Mouse (Mus musculus) cerebellum, adult 8-10 months (tissue): ENCODE data around the gene Sik3.
"Not testable (repeated sequence)": the region's sequence is repeated elsewhere in the genome, so short reads cannot be mapped to it uniquely, and the experiment has no call there.

Source experiments
- DNase-seq: peaks from one replicate; pipeline ENCODE4 v3.0.0; 2022

The Sik3 gene

DNA sequence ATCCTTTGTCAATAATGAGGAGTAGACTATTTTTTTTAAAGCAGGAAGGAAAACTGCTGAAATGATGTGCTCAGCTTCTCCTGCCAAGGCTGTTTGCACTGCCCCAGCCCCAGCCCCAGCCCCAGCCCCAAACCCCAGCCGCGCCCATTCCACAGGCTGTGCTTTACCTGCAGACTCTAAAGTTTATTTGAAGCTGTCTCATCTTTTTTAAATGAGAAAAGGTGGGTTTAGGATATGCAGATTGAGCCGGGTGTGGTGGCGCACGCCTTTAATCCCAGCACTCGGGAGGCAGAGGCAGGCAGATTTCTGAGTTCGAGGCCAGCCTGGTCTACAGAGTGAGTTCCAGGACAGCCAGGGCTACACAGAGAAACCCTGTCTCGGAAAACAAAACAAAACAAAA lies 143.2 kb downstream of the Sik3 start:
- DNase-seq = not testable (repeated sequence)

DNA sequence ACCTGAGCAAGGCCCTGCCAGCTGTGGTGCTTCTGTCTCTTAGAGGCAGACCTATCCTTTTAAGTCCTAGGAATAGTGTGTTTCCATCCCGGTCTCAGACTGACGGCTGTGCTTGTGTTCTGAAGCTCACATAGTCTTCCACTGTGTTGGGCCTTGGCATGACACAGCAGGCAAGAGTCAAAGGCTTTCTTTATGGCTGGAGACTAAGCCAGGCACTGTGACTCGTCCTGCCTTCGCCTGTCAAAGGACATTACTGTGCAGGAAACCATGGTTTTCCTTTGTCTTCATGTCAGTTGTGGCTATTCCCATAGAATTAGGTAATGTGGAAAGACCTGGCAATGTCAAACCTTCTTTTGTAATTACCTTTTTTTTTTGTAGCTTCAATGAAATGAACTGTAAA lies 144.1 kb downstream of the Sik3 start:
- DNase-seq = no peak

DNA sequence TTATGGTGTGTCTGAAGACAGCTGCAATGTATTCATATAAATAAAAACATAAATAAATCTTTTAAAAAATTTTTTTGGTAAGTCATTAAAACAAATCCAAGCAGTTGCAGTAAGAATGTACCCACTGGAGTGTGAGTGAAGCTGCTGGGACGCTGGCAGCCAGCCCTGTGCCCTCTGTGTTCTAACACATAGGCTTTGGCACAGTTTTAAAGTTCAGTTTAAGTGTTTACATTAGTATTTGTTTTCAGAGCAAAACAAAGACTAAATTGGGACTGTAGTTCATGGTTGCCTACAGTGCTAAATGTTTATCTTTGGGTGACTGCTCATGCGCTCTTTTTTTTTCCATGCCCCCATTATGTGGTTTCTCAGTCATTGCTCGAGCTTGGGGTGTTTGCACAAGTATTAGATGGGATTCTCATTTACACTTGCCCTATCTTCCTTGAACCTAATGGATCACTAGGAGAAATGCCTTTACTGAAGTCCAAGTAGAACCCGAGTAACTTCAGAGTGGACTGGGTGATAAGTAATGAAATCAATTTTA lies 145.7 kb downstream of the Sik3 start:
- DNase-seq = no peak

DNA sequence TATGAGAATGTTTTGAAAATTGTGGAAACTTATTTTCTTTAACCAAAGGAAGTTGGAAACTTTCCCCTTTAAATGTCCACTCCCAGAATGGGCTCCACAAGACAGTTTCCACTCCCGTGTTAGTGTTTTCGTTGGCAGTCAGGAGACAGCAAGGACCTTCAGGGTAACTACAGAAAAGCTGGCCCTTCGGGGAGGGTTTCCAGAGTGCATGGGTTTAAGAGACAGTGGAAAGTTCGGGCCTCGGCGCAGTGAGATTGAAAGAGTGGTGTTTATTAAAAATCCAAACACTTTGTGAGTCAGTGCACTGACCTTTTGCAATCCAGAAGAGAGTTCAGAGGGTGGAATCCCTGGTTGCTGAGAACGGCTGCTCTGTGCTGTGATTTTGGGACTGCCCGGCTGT lies 150.8 kb downstream of the Sik3 start:
- no peak for DNase-seq

DNA sequence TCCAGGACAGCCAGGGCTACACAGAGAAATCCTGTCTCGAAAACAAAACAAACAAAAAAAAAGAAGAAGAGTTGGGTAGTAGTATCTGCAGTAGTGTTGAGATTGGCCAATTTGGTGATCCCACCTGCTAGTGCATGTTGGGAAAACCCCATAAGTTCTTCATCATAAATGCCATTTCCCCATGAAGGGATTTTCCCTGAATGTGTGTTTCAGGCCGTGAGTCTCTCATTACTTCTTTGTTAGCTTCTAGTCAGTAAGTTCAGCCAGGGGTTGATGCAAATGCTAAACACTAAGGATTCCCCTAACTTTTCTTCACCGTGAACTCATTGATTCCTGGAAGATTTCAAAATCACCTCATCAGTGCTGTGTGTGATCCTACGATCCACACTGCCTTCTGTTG lies 156.2 kb downstream of the Sik3 start:
- DNase-seq = no peak

DNA sequence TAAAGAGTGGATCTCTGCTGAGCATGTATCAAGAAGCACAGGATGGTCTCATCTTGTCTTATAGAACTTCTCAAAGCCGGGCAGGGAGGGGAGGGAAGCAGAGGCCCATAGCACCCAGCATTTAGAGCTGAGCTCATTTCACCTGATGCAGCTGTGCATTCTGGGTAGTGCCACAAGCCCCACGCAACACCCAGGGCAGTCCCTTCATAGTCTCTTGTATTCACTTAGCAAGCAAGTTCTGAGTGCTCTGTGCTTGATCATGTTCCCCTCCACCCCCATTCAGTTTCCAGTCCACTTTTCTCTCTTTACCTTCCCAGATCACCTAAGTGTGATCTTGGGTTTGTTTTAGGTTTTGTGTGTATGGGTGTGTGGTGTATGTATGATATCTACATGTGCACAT lies 159.6 kb downstream of the Sik3 start:
- no peak for DNase-seq

DNA sequence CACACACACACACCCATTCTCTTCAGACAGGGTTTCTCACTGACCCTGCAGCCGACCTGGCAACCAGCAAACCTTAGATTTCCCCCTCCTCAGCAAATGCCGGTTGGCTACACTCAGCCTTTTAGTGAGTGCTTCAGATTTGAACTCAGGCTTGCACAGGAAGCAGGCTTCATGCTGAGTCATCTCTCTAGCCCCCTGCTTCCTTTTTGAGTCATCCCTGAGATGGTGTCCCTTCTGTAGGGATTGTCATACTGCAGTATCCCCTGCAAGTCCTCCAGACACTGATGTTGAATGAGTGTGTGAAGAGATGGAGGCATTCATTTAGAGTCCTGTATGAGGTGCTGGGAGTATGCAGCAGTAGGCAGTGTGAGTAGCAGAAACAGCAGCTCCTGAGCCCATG lies 160.3 kb downstream of the Sik3 start:
- DNase-seq = no peak

DNA sequence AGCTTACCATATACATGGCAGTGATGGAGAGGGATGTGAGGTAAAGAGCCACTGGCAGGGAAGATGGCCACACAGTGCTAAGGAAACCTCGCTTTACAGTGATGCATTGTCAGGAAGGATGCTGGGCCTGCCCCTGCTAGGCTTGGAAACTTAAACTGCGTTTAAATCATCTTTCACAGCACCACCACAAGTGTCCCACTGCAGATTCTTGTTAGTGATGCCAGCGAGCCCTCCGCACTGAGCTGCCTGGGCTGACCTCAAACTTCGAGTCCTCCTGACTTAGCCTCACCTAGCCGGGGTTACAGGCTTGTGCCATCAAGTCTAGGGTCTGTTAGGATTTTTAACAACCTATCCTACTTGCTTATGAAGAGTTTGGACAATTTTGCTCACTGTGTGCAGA lies 161.3 kb downstream of the Sik3 start:
- DNase-seq = no peak

DNA sequence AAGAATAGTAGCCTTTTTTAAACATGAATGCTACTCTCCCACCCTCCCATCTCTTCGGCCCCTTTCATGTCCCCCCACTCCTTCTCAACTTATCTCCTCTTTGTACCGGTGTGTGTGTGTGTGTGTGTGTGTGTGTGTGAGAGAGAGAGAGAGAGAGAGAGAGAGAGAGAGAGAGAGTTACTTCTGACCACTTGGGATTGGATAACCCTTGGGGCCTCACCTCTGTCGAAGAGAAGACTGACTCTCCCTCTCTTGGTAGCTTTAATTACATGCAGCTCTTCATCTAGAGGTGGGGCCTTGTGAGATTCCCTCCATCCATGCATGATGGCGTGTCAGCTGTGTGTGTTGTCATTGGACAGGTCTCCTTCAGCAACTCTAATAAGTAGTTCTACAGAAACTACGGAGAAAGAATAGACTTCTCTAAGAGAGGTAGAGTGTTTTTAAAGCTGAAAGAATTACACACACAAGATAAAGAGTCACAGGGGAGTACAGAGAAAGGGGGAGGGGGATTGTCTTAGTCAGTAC lies 162.2 kb downstream of the Sik3 start:
- DNase-seq = no peak

DNA sequence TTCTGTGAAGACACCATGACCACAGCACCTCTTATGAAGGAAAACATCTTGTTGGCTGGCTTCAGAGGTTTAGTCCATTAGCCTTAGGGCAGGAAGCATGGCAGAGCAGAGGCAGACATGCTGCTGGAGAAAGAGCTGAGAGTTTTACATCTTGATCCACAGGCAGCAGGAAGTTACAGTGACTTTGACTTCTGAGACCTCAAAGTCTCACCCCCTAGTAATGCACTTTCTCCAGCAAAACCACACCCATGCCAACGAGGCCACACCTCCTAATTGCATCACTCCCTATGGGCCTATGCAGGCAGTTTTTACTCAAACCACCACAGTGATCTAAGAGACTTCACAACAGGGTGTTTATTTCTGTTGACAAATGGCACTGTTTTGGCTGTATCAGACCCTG lies 162.7 kb downstream of the Sik3 start:
- no peak for DNase-seq

DNA sequence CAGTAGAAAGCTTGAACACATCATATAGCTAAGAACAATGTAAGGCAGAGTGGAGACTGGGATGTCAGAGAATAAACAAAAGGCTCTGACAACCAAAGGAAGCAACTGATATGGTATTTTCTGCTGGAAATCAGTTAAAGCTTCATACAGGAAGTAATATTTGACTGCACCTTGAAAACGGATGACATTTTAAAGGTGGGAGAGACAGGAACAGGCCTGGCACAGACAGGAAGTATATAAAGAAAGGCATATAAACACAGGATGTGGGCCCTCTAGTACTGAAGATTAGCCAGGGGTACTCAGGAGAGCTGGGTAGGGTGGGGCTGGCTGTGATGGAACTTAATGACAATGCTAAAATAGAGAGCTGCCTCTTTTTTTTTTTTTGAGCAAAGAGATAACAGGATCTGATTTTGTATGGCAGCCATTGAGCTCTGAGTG lies 163.3 kb downstream of the Sik3 start:
- no peak for DNase-seq

DNA sequence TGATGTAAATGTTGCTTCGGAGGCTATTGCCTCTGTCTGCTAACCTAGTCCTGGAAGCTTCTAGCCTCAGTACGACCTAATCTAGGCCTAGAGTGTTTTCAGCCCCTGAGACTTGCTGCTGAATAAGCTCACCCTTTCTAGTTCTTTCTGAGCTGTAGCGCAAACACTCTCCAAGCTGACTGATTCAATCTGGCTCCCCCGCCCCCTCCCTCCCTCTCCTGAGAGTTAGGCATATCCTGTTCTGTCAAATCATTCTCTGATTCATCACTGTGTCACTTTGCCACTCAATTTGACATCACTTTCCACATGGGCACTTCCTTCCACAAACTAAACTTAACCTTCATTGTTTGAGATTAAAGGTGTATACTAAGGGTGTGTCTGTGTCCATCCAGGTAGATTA lies 164.0 kb downstream of the Sik3 start:
- DNase-seq = no peak

DNA sequence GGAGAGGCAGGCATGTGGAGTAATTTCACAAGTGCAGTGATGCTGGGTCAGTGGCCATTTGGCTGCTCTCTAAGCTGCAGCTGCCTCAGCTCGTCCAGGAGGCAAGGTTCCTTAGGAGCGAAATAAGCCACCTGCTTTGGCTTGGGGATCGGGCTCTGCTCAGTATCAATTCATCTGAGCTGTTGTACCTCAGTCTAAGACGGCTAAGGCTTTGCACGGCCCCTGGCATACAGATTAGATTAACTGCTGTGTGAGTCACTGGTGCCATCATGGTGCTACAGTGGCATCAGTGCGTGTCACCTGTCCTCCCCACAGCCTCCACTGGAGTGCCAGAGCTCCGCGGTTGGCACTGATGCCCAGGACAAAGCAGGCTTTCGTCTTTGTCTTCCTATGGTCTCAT lies 166.0 kb downstream of the Sik3 start:
- DNase-seq = no peak

DNA sequence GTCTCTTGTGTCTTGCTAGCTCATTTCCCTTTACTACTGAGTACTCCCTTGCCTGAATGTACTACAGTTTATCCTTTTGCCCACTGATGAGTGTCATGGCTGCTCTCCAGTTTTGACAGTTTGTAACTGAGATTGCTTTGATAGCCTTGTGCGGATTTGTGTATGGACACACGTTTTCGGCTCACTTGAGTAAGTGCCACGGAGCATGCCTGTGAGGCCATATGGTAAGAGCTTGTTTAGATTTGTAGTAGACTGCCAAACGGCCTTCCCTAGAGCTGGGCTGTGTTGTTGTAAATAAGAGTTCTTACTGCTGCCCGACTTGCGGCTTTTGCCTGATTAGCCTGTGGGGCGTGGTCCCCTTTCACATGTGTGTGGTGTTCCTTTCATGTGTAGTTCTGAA lies 168.7 kb downstream of the Sik3 start:
- DNase-seq = peak; percentile 59

DNA sequence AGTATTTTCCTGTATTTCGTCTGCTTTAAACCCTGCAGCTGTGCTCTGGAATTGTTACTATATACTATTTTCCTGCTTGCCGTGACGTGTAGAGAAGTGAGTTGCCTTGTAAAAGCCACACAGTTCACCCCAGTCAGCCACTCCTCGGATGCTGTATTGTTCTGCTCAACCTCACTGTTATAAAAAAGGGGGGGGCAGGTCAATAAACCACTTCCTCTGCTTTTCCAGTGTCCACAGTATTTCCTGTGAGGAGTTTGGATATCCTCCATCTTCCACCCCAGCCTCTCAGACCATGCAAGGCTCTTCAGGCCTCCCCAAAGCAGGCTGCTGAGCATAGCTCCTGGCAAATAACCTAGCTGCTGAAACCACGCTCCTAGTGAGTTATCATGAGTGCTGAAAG lies 171.9 kb downstream of the Sik3 start:
- no peak for DNase-seq

DNA sequence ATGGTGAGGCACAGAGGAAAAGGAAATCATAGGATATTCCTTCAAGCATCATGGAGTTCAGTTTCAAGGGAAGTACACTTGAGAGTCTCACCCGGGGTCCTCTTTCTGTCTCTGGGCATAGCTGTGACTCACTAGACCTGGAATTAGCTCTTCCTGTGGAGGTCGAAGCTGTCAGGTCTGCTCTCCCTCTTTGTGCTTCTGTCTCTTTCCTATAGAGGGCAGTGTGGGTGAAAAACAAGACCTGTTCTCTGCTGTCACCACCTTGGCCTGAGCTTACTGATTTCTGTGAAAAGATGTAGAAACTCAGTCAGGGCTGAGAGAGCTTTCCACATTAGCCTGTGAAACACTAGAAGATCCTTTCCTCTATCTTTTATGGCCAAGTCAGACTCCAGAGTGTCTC lies 172.6 kb downstream of the Sik3 start:
- peak; percentile 55 for DNase-seq

DNA sequence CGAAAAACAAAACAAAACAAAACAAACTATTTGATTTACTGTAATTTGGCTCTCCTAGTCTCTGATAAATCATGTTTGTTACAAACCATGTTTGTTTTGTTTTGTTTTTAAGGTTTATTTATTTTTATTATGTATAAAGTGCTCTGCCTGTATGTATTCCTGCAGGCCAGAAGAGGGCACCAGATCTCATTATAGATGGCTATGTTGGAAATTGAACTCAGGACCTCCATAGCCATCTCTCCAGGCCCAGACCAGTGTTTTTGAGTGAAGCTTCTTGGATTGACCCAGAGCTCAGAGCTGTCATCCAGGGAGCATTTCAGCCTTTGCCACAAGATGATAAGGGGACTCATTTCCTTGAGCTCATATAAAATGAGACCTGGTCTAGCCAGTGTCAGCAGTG lies 173.8 kb downstream of the Sik3 start:
- DNase-seq = no peak

DNA sequence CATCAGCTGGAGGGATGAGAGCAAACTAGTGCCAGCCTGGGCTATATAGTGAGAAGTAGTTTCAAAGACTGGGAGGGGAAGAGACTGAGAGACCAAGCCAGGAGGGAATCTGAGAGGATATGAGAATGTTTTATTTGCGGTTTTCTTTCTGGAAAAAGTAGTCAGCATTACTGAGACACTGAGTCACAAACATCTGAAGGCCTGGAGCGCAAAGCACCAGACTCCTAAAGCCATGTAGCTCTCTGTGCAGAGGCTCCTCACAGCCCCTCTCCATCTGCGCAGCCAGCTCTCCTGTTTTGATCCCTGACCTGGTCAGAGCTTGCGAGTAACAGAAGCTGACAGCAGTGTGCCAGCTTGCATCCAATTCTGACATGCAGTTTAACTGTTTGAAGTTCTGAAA lies 175.8 kb downstream of the Sik3 start:
- DNase-seq = no peak

DNA sequence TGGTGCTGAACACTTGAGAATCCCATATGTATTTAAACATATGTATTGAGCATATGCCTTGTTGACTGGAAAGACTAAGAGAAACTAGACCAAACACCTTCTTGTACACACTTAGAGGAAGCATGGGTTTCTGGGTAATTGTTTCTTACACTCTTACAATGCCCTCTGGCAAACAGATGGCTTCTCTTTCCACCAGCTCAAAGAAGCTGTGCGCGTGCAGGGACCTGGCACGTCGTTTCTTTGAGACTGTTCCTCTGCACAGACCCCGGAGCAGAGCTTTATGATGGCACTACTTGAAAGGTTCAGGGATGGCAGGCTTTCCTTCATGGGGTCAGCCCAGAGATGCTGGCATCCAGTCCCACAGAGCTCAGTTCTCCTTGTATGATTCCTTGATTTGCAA lies 176.3 kb downstream of the Sik3 start:
- DNase-seq = no peak

DNA sequence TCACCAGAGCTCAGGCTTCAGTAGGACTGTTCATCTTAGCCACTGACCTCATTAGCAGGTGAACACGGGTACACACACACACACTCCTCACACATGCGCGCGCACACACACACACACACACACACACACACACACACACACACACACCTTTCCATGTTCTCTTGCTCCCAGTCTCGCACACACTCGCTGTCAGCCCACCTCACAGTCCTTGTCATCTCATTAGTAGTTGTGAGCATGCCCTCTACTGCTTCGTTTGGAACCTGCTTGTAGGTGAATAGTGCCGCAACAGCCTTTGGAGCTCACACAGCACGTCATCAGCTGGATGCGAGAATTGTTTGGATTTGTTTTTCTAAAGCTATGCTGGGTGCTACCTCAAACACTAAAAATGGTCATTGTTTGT lies 176.8 kb downstream of the Sik3 start:
- no peak for DNase-seq

DNA sequence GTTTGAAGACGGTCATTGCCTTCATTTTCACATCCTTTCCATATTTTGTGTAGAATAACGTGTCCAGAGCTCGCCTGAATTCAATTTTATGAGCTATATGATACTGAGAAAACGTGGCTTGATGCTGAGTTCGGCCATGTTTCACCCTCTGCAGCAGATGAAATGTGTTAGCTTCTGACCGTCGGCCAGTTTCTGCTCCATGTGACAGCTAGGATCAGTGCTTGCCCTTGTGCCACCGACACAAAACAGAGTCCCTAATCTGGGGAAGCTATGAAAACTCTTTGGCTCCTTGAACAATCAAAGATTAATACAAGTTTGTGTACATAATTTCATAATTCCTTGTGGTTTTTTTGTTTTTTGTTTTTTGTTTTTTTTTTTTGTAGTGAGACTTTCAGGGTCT lies 178.6 kb downstream of the Sik3 start:
- no peak for DNase-seq

DNA sequence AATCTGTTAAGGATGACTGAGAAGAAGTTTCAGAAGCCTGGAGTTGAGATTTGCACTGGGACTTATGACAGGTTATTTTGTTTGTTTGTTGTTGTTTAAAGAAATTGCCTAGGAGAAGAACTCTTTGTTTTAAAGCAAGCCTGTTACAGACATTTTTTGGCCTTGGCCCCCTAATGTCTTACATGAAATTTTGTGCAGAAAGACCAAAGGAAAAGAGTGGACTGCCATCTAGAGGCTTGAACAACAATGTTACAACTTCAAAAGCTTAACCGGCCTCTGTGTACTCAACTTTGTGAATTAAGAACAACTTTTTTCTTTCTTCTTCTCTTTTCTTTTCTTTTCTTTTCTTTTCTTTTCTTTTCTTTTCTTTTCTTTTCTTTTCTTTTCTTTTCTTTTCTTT lies 179.0 kb downstream of the Sik3 start:
- DNase-seq = no peak

DNA sequence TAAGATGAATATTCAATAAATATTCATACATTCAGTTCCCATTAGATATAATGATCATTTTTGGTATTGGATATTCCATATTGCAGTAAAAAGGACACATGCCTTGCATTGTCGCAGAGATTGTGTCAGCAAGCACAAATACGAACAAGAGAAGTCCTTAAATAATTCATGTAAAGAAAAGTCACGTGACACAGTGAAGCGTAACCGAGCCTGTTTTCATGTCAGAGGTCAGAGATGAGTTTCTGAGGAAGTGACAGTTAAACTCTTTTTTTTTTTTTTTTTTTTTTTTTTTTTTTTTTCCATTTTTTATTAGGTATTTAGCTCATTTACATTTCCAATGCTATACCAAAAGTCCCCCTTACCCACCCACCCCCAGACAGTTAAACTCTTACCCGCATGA lies 180.0 kb downstream of the Sik3 start:
- DNase-seq = no peak

DNA sequence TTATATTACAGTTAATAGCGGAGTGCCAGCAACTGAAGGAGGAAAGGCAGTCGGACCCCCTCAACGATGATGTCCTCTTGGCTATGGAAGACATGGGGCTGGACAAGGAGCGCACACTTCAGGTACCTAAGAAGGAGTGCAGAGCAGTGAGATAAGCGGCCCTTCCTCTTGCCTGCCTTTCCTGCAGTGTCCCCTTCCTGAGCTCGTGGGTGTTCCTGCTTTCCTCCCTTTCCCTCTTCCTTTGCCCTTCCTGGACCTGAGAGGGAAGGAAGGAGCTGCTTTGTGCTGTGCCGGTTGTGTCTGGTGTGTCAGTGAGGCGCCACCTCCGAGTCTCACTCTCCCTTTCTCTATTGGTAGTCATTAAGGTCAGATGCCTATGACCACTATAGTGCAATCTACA lies 182.2 kb downstream of the Sik3 start:
- no peak for DNase-seq

DNA sequence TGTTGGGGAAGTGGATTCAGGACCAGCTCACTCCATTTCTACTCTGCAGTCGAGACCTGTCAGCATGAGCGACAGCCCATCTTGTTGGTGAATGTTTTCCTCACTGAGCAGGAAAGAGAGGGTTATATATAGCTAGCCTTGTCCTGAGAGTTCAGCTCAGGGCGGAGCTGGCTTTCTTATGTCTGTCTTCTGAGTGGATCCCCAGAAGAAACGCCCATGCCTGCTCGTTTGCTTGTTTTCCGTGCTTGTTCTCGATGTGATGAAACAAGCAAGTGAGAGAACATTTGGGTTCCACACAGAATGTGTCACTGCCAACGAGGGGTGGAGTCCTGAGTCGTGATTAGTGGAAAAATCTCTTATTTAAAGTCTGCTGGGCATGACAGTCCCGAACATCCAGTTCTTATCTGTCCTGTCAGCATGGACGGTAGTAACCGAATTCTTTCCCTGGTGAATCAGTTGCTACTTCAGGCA lies 184.1 kb downstream of the Sik3 start:
- DNase-seq = no peak

DNA sequence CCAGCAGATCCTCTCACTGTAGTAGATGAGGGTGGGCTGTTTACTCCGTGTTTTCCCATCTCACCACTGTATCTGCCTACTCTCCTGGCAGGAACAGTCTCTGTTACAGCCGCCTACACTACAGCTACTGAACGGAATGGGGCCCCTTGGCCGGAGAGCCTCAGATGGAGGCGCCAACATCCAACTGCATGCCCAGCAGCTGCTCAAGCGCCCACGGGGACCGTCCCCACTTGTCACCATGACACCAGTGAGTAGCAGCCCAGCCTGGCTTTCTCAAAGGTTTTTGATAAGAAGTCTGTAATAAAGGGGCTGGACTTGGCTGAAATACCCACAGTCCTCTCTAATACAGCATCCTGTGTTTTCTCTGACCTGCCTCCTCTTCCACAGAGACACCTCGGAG lies 185.8 kb downstream of the Sik3 start:
- no peak for DNase-seq
